Mouse (Mus musculus) spleen, adult 2 months (tissue): Measurements from ENCODE around the gene Qrsl1.

Experiments used
- CTCF ChIP-seq: fragments of 200-500 bp; IDR thresholded peaks from 2 replicates; pipeline ENCODE4 v1.5.1; 2011; ENCODE audit warnings: mild to moderate bottlenecking, inconsistent platforms; ENCODE audit not compliant: insufficient read depth, insufficient read length, insufficient replicate concordance; ENCODE audit errors: extremely low read depth
- POLR2A ChIP-seq: fragments of 200-500 bp; IDR thresholded peaks from 2 replicates; pipeline ENCODE4 v1.6.1; 2011; ENCODE audit warnings: low read depth, low read length, inconsistent platforms

DNA sequence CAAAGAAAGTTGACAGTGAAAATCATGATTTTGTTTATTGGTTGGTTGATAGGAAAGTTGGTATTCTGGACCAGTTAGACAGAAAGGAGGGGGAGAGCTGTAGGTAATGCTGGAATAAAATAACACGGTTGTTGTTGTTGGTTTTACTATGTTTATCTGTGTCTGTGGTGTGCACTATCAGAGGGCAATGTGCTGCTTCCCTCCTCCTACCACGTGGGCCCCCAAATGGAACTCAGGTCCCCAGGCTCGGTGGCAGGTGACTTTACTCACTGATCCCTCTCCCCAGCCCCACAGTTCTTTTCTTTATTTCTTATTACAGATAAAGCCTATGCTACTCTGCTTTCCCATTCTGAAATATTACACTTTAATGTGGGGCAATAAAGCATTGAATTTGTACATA is 10.7 kb upstream of the Qrsl1 start:
- TF ChIP-seq CTCF (no peak), POLR2A (no peak)
